Mouse (Mus musculus) C2C12 (cell line): Measurements from ENCODE around the gene Erg.

Experiments used
- CTCF ChIP-seq: IDR thresholded peaks from one replicate; pipeline ENCODE4 v1.5.1; 2011; ENCODE audit not compliant: control insufficient read depth, insufficient read depth, insufficient read length
- MAX ChIP-seq: IDR thresholded peaks from one replicate; pipeline ENCODE4 v1.6.1; 2011; ENCODE audit warnings: mild to moderate bottlenecking, control low read depth

DNA sequence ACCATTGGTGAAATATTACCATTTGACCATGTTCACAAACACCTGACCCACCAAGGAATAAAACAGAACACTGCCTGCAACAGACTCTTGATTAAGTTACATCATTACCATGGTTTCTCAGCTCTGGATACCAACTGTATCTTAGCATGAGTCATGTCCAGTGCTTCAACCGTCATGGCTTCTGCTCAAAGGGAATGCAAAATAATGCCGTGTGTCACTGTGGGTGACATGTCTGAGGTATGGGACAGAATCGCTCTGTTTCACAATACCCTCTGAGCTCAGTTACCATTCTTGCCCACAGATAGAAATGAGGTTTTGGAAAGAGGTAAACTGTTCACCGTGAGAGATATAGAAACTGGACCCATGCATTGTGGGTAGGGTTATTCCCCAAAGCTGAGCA, 170.5 kb downstream of the Erg start:
- TF ChIP-seq CTCF (no peak), MAX (no peak)
